Mouse (Mus musculus): ENCODE data around the gene Gm4302.
"Not testable (repeated sequence)": the region's sequence is repeated elsewhere in the genome, so short reads cannot be mapped to it uniquely, and the experiment has no call there.

GRCm38 (mm10) chr10:100356841-100357240 is 16.2 kb downstream of the Gm4302 start:
- TF ChIP-seq CTCF (IDR thresholded peaks at IDR 0.05; ENCODE audit: low read depth); EP300 (optimal IDR thresholded peaks at IDR 0.05): not testable (repeated sequence)
